Mouse (Mus musculus) G1E (cell line): ENCODE data around the gene Rims1.

Experiments
- CTCF ChIP-seq: IDR thresholded peaks from 2 replicates; pipeline ENCODE4 v1.5.1; 2012; ENCODE audit warnings: low read depth, low read length, inconsistent platforms, mixed read lengths
- GATA1 ChIP-seq: IDR thresholded peaks from 2 replicates; pipeline ENCODE4 v1.6.1; 2012; ENCODE audit warnings: borderline replicate concordance, low read length, inconsistent platforms, mixed read lengths

- TF ChIP-seq GATA1: no peak
- no peak for TF ChIP-seq CTCF
These were observed 318.4 kb downstream of the Rims1 start for GRCm38 (mm10) chr1:22487270-22487864.
